Mouse (Mus musculus) lung, postnatal 10 days (tissue): Measurements from ENCODE around the gene Rbm8a.

Experiments used
- DNase-seq: peaks from one replicate; pipeline ENCODE4 v3.0.0; 2021

Gene Rbm8a

DNA sequence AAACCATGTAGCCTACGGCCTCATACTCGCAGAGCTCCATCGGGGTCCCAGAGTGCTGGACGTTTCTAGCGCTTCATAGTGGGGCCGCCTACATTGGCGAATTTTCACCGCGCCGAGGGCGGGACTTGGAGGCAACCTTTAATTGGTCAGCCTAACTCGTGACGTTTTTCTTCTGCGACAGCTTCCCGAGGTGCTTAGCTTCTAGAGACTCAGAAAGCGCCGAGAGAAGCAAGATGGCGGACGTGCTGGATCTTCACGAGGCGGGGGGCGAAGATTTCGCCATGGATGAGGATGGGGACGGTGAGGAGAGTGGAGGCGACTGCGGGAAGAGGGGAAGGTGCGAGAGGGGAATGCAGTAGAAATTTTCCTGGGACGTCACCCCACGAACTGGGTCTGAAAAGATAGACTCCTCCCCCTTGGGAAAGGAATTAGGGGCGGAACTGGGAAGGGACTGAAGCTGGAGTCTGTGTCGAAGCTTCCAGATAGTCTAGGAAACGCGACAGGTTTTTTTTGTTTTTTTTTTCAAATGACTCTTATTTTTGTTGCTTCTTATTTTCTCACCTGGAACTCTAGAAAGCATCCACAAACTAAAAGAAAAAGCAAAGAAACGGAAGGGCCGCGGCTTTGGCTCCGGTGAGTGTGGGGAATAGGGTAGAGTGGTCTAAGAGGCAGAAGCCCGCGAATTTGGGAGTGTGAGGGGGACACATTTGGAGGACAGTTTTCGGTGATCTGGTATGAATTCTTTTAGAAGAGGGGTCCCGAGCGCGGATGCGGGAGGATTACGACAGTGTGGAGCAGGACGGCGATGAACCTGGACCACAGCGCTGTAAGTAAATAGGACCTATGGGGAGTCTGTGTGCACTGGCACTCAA, at the start of gene Rbm8a:
Gene Rbm8a, plus strand, starts transcription at position 205 of the 872 bp plus-strand sequence.
- DNase-seq: peak; percentile 98

GRCm38 (mm10) chr3:96581141-96581540, 48.6 kb upstream of the Rbm8a start:
- peak; percentile 2 for DNase-seq

GRCm38 (mm10) chr3:96581771-96582515, 47.8 kb upstream of the Rbm8a start:
- DNase-seq: no peak

DNA sequence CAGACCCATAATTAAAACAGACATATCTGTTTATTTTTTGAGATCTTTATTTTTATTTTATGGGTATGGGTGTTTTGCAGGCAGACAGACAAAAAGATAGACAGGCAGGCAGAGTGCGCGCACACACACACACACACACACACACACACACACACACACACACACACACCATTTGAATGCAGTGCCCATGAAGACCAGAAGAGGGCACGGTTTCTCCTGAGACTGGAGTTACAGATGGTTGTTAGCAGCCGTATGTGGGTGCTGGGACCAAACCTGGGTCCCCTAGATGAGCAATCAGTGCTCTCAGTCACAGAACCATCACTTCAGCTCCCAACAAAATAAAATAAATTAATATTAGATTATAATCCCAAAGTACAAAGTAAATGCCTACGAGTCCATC, 46.3 kb upstream of the Rbm8a start:
- no peak for DNase-seq

DNA sequence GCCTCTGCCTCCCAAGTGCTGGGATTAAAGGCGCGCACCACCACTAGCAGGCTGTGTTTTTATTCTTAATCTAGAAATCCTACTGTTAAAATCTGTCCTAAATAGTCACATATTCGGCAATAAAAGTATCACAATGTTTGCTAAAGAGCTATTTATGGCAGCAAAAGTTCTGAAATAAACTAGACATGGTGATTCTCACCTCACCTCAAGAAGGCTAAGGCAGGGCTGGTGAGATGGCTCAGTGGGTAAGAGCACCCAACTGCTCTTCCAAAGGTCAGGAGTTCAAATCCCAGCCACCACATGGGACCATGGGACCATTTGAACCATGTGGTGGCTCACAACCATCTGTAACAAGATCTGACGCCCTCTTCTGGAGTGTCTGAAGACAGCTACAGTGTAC, 39.1 kb upstream of the Rbm8a start:
- no peak for DNase-seq

DNA sequence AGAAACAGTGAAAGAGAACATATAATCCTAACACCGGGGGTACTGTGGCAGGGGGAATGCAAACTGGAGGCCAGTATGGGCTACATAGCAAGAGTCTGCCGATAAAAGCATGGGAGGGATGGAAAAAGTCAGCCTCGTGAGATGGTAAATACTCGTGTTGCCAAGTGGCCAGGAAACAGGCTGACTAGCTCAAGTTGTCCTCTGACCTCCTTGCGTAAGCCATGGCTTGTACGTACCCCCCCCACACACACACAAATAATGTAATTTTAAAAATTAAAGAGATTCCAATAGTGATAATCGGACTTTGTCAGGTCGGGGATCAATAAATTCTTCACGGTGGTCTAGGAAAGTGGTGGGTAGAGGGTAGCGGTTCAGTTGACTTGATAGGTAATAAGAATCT, 36.4 kb upstream of the Rbm8a start:
- DNase-seq: peak; percentile 53

- peak; percentile 97 for DNase-seq
Observed at GRCm38 (mm10) chr3:96593790-96594560, 35.8 kb upstream of the Rbm8a start, which contains the start of gene Polr3gl. TSS of gene Polr3gl (minus strand) at chr3:96594181.

DNA sequence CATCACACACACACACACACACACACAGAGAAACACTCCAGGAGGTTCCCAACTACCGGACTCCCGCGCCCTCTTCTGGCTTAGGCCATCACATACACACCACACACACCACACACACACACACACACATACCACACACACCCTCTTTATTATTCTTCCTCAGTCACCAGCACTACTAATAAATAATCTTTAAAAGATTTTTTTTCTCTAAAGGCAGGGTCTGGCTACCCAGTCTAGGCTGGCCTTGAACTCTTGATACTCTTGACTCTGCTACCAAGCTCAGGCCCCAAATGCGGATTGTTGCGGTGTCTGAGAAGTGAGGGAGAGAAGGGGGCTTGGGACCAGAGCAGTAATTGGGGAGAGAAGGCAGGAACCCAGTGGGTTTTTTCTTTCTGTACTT, 34.9 kb upstream of the Rbm8a start:
- DNase-seq: no peak

GRCm38 (mm10) chr3:96595661-96596060, 34.1 kb upstream of the Rbm8a start:
- DNase-seq: no peak

DNA sequence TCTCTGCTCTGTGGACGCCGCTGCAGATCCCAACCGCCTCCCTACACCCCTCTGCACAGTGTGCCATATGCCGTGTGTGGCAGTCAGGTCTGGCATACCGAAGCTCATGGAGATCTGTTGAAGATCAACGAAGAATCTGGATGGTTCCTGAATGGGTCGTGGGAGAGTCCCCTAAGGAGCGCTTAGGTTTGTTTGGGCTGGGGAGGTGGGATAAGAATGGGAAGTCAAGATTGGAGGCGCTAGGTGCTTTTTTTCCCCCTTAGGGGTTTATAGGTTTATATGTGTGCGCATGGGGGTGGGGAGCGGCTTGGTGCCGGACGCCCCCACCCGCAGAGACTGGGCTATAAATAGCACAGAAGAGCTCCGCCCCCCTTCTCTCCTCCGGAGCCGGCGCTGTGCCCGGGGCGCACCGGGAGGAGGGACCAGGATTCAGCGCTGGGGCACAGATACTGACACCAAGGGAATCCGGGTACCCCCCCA, 33.5 kb upstream of the Rbm8a start, which contains the start of gene Ankrd34a:
Gene Ankrd34a, plus strand, starts transcription at position 409 of the 480 bp plus-strand sequence.
- DNase-seq: peak; percentile 61

GRCm38 (mm10) chr3:96596855-96597254, 32.9 kb upstream of the Rbm8a start:
- DNase-seq: no peak

- no peak for DNase-seq
Observed at GRCm38 (mm10) chr3:96597435-96597891, 32.3 kb upstream of the Rbm8a start.

DNA sequence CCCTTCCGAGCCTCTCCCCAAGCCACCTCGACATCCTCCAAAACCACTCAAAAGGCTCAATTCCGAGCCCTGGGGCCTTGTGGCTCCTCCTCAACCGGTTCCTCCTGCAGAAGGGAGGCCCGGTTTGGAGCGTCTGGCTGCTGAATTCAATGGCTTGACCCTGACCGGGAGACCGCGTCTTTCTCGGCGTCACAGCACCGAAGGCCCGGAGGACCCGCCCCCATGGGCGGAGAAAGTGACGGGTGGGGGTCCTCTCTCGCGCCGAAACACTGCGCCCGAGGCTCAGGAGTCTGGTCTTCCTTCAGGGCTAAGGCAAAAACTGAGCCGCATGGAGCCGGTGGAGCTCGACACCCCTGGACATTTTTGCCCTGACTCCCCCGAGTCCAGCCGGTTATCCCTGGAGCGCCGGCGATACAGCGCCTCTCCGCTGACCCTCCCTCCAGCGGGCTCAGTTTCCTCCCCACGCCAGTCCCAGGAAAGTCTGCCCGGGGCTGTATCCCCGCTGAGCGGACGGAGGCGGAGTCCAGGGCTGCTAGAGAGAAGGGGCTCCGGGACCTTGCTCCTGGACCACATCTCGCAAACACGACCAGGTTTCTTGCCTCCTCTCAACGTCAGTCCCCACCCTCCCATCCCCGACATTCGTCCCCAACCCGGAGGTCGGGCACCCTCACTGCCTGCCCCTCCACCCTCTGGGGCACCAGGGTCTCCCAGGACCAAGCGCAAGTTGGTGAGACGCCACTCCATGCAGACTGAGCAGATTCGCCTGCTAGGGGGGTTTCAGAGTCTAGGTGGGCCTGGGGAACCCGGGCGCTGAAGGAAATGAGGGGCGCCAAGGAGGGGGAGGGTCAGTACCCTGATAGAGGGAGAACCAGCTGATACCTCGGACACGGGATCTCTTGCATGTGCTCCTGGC, 31.3 kb upstream of the Rbm8a start:
- peak; percentile 83 for DNase-seq

DNA sequence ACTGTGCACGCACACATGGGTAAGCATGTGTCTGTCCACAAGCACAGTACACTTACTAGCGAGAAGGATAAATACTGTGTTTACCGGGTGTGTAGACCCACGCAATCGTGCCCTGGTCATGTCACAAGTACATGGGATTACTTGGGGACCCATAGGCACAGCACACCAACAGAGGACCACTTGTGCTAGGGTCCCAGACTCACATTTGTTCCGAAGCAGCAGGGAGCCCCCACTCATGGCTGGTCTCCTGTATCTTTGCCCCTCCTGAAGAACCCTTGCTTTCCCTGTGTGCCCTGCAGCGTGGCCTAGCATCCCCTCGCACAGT, 30.7 kb upstream of the Rbm8a start:
- no peak for DNase-seq

DNA sequence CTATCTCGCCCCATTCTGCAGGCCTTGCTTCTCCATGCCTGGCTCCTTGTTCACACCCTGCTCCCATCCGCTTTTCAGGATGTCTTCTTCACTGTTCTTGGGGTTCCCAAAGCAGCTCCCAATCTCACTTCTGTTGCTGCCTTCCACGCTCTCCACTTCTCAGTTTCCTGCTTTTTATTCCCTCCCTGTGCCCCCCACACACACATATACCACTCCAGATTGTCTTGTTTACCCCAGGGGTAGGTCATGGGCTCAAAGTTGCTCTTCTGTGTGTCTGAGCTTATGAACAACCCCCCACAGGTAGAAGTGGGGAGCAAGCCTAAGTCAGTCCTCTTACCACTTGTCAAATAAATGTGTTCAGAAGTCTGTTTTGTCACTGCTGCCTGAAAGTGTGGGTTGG, 30.3 kb upstream of the Rbm8a start:
- no peak for DNase-seq

- peak; percentile 98 for DNase-seq
Observed at GRCm38 (mm10) chr3:96600639-96601250, 29.0 kb upstream of the Rbm8a start, which contains the start of gene Lix1l. TSS of gene Lix1l (plus strand) at chr3:96601149.

GRCm38 (mm10) chr3:96601251-96601787, 28.4 kb upstream of the Rbm8a start:
- peak; percentile 86 for DNase-seq

DNA sequence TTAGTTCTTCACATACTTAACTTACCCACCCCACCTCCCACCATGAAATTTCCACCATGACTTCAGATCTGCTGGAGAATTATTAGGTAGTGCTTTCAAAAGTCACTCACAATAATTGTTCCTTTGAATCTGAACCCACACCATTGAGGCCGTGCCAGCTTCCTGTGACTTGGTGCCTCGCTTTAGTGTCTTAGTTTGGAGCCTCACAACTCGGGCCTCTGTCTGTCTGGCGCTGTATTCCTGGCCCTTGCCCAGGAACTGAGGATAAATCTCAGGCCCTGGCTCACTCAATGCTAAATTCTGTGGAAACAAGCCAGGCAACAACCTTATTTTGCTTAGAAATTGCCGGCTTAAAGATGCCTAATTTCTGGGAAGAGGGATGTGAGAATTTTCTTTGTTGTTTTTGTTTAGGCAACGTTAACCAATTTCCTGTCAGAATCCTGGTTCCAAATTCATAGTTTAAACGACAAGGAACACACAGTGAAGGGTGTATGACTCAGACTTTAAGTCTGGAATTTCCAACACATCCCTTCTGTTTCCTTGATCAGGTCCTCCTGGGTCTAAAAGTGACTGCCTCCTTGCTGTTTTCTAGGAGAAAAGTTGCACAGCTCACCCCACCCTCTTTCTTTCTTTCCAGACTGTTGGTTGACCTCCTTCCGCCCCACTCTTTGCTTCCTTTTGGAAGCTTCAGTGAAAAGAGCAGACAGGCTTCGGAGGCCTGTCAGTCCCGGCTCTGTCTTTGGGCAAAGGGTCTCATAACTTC, 27.6 kb upstream of the Rbm8a start:
- peak; percentile 62 for DNase-seq

GRCm38 (mm10) chr3:96602704-96603084, 27.0 kb upstream of the Rbm8a start:
- no peak for DNase-seq

DNA sequence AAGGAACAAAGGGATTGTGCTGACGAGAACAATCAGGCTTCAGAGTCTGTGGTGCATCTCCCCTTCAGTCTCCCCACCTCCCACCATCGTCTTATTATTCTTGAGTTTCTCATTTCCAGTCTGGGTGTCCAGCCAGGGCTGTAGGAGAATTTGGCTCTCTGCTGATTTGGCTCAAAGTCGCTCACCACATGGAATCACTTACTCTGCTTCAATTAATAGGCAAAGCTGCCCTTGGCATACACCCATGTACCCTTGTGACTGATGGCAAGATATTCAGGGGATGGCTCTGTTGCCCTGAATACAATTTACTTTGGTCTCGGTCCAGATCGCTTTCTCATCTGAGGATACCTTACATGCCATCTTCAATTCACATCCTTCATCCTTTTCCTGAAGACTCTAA, 26.4 kb upstream of the Rbm8a start:
- no peak for DNase-seq
